Mouse (Mus musculus): ENCODE measurements around the gene Rims4.

GRCm38 (mm10) chr2:163871906-163872305, 46.6 kb downstream of the Rims4 start:
- no peak for TF ChIP-seq CTCF (IDR thresholded peaks at IDR 0.05; ENCODE audit: borderline replicate concordance, insufficient read depth, low read depth, low read length)
- TF ChIP-seq POLR2A (IDR thresholded peaks at IDR 0.05; ENCODE audit: borderline replicate concordance, insufficient read depth, low read length): no peak

Data from cerebellum, adult 2 months (tissue).